Mouse (Mus musculus) urinary bladder, adult 2 months (tissue): ENCODE results near the gene Gm20403. TPM values are rescaled to one million over a fixed set of nuclear protein-coding genes. Genes with fewer than 3 reads are reported as not detected.
"Not testable (repeated sequence)": the region's sequence is repeated elsewhere in the genome, so short reads cannot be mapped to it uniquely, and the experiment has no call there.

ENCODE experiments used
- DNase-seq: peaks from one replicate; pipeline ENCODE4 v3.0.0; 2022; ENCODE audit warnings: low spot score
- polyA plus RNA-seq: library from polyadenylated mRNA; depleted of rRNA; stranded (reverse); fragments of >200 nt; gene quantifications from 2 replicates; pipeline ENCODE4 v1.2.3, GENCODE M21; 2012; rRNA removed

Gene Gm20403
- not detected in 2 replicates for polyA plus RNA-seq

DNA sequence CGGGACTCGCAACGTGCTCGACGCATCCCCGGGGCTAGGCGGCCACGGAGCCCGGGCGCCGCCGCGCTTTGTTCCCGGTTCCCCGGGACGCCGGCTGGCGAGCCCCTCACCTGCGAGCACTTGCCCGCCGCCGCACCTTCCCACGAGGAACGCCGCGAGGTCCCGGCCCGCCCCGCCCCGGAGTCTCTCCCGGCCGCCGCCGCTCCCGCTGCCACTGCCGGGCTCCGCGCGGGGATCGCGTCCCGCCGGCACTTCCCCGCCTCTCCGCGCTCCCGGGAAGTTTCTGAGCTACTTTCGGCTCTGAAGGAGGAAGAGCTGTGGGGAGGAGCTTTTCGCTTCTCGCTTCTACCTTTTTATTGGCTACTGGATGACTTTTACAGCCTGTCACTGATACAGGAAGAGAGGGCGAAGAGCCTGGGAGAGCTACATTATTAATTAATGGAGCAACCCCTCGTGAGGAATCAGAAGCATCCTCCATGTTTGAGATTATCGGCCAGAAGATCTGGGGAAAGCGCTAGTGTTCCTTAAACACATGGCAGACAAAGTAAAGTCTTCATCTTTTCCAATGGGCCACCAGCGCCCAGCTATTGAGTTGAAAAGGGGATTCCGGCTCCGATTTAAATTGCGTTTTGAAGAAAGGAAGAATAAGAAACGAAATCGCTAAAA, at the start of gene Gm20403:
Gene Gm20403, minus strand, starts transcription at position 478 of the 666 bp plus-strand sequence.
- DNase-seq = peak; percentile 67

GRCm38 (mm10) chr12:55027088-55027487, 40.8 kb upstream of the Gm20403 start:
- DNase-seq = no peak

- no peak for DNase-seq
Observed at GRCm38 (mm10) chr12:55023284-55023683, 37.0 kb upstream of the Gm20403 start.

DNA sequence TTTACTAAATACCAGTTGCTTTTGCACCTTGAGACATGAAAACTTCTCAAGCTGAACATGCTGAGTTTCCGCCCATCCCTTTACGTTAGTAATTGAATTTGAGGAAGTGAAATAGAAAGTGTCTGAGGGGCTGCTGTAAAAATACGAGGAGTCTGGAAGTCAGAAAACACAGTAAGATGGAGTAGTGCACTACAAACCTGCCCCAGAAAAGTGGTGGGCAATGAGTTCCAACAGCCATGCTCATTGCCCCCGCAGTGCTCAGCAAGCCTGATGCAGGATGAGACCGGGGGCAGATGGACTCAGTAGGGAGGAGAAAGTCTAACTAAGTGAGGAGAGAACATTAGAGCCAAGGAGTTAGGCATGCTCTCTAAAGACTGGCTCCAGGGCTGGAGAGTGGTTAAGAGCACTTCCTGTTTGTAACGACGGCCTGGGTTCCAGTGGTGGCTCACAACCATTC, 33.1 kb upstream of the Gm20403 start:
- no peak for DNase-seq

DNA sequence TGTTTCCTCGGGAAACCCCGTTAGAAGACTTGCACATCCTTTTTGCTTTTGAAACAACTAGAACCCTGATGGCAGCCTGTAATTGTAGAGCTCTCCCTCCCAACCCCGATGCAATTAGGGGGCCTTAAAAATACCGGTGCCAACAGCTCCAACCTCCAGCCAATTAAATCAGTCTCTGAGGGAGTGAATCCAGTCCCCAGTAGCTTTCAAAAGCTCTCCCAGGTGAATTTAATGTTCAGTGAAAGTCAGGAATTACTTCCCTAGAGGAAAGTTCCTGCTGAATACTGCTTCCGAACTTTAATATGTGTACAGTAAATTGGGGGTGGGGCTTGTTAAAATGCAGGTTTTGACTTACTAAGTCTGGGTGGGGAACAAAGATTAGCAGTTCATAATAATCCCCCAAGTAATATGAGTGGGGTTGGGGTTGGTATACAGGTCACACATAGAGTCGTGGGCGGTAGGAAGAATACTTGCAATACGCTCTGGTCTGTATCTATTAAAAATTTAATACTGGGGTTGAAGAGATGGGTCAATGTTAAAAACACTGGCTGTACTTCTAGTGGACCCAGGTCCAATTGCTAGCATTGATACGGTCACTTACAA, 30.9 kb upstream of the Gm20403 start:
- no peak for DNase-seq

GRCm38 (mm10) chr12:55016339-55017118, 30.2 kb upstream of the Gm20403 start:
- no peak for DNase-seq

DNA sequence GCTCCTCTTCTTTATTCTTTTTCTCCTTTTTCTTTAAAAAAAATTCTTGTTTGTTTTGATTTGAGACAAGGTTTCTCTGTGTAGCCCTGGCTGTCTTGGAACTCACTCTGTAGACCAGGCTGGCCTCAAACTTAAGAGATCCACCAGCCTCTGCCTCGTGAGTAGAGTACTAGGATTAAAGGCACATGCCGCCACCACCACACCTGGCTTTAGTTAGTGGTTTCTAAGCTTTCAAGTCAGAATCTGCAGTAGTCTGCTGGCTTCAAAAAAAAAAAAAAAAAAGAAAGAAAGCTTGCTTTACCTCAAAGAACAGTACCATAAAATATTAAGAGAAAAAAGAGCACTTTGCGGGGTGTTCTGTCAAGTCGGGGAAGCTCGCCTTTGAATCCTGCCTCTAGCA, 29.1 kb upstream of the Gm20403 start:
- no peak for DNase-seq

DNA sequence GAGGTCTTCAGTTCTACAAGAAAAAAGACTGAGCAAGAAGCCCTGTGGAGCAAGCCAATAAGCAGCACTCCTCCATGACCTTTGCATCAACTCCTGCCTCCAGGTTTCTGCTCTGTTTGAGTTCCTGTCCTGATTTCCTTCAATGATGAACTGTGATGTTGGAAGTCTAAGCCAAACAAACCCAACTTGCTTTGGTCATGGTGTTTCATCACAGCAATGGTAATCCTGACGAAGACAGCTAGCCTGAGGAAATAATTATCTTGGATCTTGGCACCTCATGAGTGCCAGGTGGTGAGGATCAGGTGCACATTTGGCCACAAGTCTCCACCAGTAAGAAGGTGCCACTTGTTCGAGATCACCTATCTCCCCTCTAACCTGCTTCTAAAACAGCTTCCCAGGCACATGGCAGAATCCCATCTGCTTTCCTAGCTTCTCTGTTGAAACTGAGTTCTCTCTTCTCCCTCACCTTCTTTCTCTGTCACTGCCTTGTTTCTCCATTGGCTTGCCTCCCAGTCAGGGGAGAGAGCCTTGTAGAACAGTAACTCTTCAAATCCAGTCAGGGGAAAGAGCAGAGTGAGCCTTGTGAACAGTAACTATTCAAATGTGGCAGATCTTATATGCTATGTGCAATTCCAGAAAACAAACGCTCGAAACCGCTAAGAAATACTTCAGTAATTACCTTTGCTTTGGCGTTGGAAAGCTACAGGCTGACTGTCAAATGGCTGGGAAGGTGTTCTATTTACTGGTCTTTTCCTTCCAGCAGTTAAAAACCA, 27.5 kb upstream of the Gm20403 start, which contains the start of gene Baz1a:
Gene Baz1a, minus strand, starts transcription at position 723 of the 773 bp plus-strand sequence.
- DNase-seq = no peak

DNA sequence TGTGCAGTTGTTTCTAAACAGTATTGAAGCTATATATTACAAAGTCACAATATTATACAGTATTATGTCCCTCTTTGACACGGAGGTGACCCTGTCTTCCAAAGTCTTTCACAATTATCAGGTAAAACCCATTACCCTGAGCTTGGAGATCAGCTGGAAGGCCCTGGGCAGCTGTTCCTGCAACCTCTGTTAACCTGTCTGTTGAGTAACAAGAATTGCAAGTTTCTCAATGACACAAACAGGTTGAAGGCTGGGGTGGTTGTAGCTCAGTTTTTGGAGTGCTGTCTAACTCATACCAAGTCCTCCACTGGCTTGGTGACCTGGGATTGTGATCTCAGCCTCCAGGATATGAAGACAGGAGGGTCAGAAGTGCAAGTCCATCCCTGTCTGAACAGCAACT, 26.7 kb upstream of the Gm20403 start:
- DNase-seq = no peak

DNA sequence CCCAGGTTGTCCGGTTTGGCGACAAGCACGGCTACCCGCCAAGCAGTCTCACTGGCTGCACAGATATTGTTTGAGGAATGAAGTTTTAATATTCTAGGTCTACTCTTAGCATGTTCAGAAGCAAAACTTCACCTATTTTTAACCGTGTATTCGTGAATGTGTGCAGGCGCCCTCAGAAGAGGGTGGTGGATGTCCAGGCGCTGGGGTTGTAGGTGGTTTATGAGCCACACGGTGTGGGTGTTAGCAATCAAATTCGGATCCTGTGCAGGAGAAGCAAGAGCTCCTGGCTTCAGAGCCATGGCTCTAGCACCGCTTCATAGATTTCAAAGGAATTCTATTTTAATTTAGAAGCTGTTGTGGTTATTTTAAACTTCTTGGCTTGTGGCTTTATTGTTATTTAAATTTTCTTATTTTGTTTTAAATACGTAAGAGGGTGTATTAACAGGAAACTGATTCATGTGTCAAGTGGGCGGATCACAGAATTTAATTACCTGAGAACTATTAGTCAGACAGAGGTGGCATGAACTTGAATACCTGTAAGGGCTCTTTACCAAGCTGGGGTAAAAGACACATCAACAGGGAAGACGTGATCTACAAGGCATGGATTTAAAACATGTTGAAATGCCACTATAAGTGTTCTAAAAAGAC, 21.2 kb upstream of the Gm20403 start:
- no peak for DNase-seq

- DNase-seq = no peak
Observed at GRCm38 (mm10) chr12:55006071-55006470, 19.7 kb upstream of the Gm20403 start.

- no peak for DNase-seq
Observed at GRCm38 (mm10) chr12:55004396-55004795, 18.1 kb upstream of the Gm20403 start.

DNA sequence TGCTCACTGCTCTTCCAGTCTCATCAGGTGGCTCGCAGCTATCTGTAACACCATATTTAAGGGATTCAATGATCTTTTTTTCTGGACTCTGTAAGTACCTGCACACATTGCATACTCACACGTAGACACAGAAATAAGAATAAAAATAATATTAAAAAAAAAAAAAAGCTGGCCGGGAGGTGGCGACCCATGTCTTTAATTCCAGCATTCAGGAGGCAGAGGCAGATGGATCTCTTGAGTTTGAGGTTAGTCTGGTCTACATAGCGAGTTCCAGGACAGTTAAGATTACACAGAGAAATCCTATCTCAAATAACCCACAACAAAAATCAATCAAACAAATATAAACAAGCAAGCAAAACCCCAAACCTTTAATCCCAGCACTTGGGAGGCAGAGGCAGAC, 17.5 kb upstream of the Gm20403 start:
- DNase-seq = no peak

DNA sequence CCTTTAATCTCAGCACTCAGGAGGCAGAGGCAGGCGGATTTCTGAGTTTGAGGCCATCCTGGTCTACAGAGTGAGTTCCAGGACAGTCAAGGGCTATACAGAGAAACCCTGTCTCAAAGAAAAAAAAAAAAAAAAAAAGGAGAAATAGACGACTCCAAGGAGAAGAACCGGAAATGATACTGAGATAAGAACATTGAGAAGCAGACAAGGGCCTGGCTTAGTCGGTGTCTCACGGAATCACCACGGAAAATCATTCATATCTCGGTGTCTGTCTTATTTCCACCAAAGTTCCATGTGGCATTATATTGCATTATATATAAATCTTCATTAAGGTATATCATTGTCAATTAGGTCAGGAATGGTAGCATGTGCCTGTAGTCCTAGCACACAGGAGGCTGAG, 16.2 kb upstream of the Gm20403 start:
- DNase-seq = not testable (repeated sequence)

- DNase-seq = no peak
Observed at GRCm38 (mm10) chr12:54999016-54999690, 12.8 kb upstream of the Gm20403 start.

DNA sequence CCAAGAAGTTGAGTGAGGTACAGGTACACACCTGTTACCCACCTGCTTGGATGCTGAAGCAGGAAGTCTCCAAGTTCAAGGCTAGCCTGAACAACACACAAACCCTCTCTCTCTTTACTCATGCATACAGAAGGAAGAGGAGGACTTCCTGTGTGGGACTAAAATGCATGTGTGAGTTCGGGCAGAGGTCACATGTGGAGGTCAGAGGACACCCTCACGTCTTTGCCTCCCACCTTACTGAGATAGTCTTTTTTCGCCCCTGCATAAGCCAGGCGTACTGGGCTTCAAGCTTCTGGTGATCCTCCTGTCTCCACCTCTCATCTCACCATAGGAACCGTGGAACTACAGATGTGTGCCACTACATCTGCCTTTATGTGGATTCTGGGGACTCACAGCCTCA, 12.1 kb upstream of the Gm20403 start:
- no peak for DNase-seq

GRCm38 (mm10) chr12:54996979-54997474, 10.7 kb upstream of the Gm20403 start:
- DNase-seq = no peak

GRCm38 (mm10) chr12:54995965-54996364, 9.6 kb upstream of the Gm20403 start:
- DNase-seq = no peak

DNA sequence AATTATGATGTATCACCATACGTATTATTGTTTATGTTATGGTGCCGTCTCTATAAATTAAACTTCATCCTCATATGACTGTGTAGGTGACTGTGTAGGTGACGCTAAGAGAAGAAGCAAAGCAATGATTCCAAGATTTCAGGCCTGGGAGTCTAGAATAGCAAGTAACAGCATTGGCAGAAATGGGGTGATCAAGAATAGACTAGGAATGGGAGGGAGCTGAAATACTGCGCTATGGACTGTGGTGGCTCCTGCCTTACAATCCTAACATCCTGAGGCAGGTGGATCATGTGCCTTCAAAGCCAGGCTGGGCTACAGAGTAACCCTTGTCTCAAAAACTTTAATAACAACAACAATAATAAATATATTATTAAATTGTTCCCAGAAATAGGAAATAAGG, 8.1 kb upstream of the Gm20403 start:
- DNase-seq = no peak

DNA sequence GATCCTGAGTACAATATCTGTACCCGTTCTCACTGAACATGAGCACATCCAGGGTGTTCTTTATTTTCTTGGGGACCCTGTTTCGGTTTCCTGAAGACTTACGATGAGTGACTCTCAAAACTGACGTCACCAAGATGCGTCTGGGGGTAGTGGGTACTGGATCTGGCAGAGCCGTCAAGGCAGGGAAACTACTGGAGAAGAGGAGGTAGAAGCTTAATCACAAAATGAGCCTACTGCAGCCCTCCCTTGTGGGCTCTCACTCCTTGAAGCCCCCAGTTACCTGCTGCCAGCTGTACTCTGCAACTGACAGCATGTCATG, 7.7 kb upstream of the Gm20403 start:
- DNase-seq = no peak
